Mouse (Mus musculus) megakaryocyte-erythroid progenitor cell, adult 5-6 weeks (primary cell): ENCODE measurements around the gene Pappa2. TPM values are rescaled to one million over a fixed set of nuclear protein-coding genes. Genes with fewer than 3 reads are reported as not detected.

ENCODE experiments used
- ATAC-seq: replicated peaks from 2 replicates; pipeline ENCODE4 v1.8.0; 2016; ENCODE audit warnings: mild to moderate bottlenecking, inconsistent platforms; ENCODE audit not compliant: severe bottlenecking, poor library complexity, low FRiP score, low TSS enrichment
- total RNA-seq, 2 experiments: library from RNA; stranded (forward) in 1 of 2; stranded (reverse) in 1 of 2; fragments of 200-1000, 215-1000 nt in 1 of 2; fragments of >200 nt in 1 of 2; fragmentation: Nextera tagmentation in 1 of 2; gene quantifications; 2 replicates each; pipeline ENCODE4 v1.2.3; 2014 to 2017

The Pappa2 gene
- total RNA-seq (2014; fragmentation: Nextera tagmentation) (not detected in 2 replicates), total RNA-seq (2017) (not detected in 2 replicates)

- no peak for ATAC-seq
Measured at GRCm38 (mm10) chr1:158980390-158980789, at the start of gene Pappa2. TSS of gene Pappa2 (minus strand) at chr1:158980490.

GRCm38 (mm10) chr1:159029106-159029505 is 48.8 kb upstream of the Pappa2 start:
- ATAC-seq: no peak

GRCm38 (mm10) chr1:159014940-159015660 is 34.8 kb upstream of the Pappa2 start:
- no peak for ATAC-seq

- ATAC-seq: no peak
Measured at GRCm38 (mm10) chr1:158987042-158987441, 6.8 kb upstream of the Pappa2 start.

- no peak for ATAC-seq
Measured at GRCm38 (mm10) chr1:158962340-158962739, 17.9 kb downstream of the Pappa2 start.

- ATAC-seq: no peak
Measured at GRCm38 (mm10) chr1:158960984-158961383, 19.3 kb downstream of the Pappa2 start.

GRCm38 (mm10) chr1:158960549-158960948 is 19.7 kb downstream of the Pappa2 start:
- no peak for ATAC-seq

GRCm38 (mm10) chr1:158956361-158956760 is 23.9 kb downstream of the Pappa2 start:
- ATAC-seq: no peak

- no peak for ATAC-seq
Measured at GRCm38 (mm10) chr1:158954785-158955184, 25.5 kb downstream of the Pappa2 start.

GRCm38 (mm10) chr1:158953479-158954207 is 26.6 kb downstream of the Pappa2 start:
- ATAC-seq: peak; percentile 79

GRCm38 (mm10) chr1:158949041-158949440 is 31.2 kb downstream of the Pappa2 start:
- no peak for ATAC-seq

GRCm38 (mm10) chr1:158947981-158948735 is 32.1 kb downstream of the Pappa2 start:
- no peak for ATAC-seq

GRCm38 (mm10) chr1:158944936-158945335 is 35.4 kb downstream of the Pappa2 start:
- ATAC-seq: no peak

- no peak for ATAC-seq
Measured at GRCm38 (mm10) chr1:158942864-158943263, 37.4 kb downstream of the Pappa2 start.

- no peak for ATAC-seq
Measured at GRCm38 (mm10) chr1:158940966-158941365, 39.3 kb downstream of the Pappa2 start.

GRCm38 (mm10) chr1:158934447-158934846 is 45.8 kb downstream of the Pappa2 start:
- no peak for ATAC-seq

- no peak for ATAC-seq
Measured at GRCm38 (mm10) chr1:158931202-158931827, 49.0 kb downstream of the Pappa2 start.

- ATAC-seq: no peak
Measured at GRCm38 (mm10) chr1:158929369-158929768, 50.9 kb downstream of the Pappa2 start.

GRCm38 (mm10) chr1:158920451-158920850 is 59.8 kb downstream of the Pappa2 start:
- no peak for ATAC-seq

GRCm38 (mm10) chr1:158918890-158919289 is 61.4 kb downstream of the Pappa2 start:
- no peak for ATAC-seq
